Mouse (Mus musculus) brown adipose tissue, adult 24 weeks (tissue): ENCODE data around the gene Ero1lb. TPM values are rescaled to one million over a fixed set of nuclear protein-coding genes. Genes with fewer than 3 reads are reported as not detected.
"Not testable (repeated sequence)": the region's sequence is repeated elsewhere in the genome, so short reads cannot be mapped to it uniquely, and the experiment has no call there.

Source experiments
- H3K27ac ChIP-seq: fragments of 200-500 bp; replicated peaks from 2 replicates; pipeline ENCODE4 v1.5.1; 2012; ENCODE audit warnings: low read depth, mild to moderate bottlenecking, low read length
- H3K4me1 ChIP-seq: fragments of 200-500 bp; 2 replicates; pipeline ENCODE4 v1.6.1; 2012; ENCODE audit warnings: low read length, mixed read lengths; ENCODE audit not compliant: control insufficient read depth, insufficient read depth, insufficient read length
- H3K4me3 ChIP-seq: fragments of 200-500 bp; 2 replicates; pipeline ENCODE4 v1.5.1; 2012; ENCODE audit warnings: low read depth, mild to moderate bottlenecking, low read length, moderate library complexity; ENCODE audit not compliant: insufficient read depth
- polyA plus RNA-seq: library from polyadenylated mRNA; stranded (reverse); fragments of >200 nt; gene quantifications from 2 replicates; pipeline ENCODE4 v1.2.4, GENCODE M21; 2012; ENCODE audit not compliant: missing spikeins, insufficient read depth, insufficient read length

The Ero1lb gene
- polyA plus RNA-seq, 1 experiment, result 2.9 TPM

- H3K27ac ChIP-seq, H3K4me3 ChIP-seq, H3K4me1 ChIP-seq: not testable (repeated sequence)
Measured at GRCm38 (mm10) chr13:12619808-12620207, 54.1 kb downstream of the Ero1lb start.

DNA sequence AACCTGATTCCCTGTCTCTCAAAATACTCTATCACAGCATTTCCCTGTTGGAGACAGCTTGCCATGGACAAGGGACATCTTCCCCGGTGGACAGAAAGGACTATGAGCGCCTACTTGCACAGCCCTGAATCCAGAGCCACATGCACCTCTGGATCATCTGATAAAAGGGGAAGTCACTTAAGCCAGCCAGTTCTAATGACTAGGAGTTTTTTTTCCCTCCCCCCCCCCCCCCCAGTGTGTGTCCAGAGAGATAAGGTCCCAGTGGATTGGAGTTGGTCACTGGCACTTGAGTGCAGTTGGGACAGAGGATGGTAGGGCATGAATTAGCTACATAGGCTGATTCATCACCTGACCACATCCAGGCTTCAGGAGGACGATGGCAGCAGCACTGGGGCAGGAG, 60.4 kb downstream of the Ero1lb start:
- not testable (repeated sequence) for H3K27ac ChIP-seq, H3K4me3 ChIP-seq, H3K4me1 ChIP-seq

- H3K4me3 ChIP-seq, H3K4me1 ChIP-seq, H3K27ac ChIP-seq: not testable (repeated sequence)
Measured at GRCm38 (mm10) chr13:12627746-12628145, 62.1 kb downstream of the Ero1lb start.

DNA sequence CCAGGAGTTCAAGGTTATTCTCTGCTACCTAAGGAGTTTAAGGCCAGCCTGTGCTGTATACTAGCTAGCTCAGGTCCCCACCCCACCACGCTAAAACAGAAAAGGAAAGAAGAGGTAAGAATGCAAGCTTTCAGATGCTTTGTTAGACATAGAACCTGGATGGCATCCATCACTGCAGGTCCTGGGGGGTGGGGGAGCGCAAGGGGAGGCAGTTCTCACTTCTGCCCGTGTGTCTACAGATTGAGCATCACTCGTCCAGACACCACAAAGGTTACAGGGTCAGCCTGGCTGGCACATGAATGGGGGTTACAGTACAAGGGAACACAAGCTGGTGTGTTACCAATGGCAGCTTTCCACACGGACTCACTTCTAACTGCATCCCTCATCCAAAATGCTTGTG, 62.5 kb downstream of the Ero1lb start:
- not testable (repeated sequence) for H3K4me1 ChIP-seq, H3K4me3 ChIP-seq, H3K27ac ChIP-seq

DNA sequence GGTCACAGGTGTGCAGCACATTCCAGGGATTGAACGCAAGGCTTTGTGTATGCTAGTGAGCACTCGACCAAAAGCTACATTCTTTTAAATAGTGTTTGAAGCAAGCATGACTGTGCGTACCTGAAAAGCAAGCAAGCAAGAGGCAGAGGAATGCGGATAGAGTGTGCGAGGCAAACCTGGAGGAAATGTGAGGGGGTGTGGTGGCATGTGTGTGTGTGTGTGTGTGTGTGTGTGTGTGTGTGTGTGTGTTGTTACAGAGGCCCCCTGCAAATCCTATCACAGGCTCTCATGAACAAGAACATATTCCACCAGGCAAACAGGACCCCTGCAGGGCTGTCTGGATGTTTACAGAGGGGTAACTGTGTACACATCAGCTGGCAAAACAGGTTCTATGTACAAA, 64.6 kb downstream of the Ero1lb start:
- H3K4me1 ChIP-seq, H3K27ac ChIP-seq, H3K4me3 ChIP-seq: not testable (repeated sequence)

DNA sequence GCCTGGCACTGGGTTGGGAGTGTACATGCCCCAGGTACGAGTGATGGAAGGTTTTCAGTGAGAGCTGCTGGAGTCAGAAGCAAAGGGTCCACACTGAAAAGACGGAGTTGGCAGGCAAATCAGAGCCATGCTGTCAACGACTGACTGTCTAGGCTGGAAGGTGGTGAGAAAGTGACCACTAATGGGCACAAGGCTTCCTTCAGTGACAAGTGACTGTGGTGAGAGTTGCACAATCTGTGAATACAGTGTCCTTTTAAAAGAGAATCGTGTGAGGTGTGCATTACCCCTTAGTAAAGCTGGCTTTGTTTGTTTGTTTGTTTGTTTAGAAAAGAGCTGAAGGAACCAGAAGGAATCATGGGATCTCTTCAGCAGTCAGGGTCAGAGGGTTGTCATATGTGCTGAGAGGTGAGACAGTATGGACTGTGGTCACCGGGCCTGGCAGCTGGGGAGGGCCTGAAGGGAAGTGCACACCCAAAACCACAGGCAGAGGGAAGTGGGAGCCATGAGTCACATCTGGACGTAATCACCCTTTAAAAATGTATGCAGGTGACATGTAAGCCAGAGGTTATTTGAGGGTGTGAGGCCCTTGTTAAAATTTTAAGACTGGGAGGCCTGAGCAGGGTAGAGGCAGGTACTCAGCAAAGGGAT, 69.4 kb downstream of the Ero1lb start:
- not testable (repeated sequence) for H3K4me3 ChIP-seq, H3K4me1 ChIP-seq, H3K27ac ChIP-seq

GRCm38 (mm10) chr13:12642795-12643194, 77.1 kb downstream of the Ero1lb start:
- H3K4me1 ChIP-seq, H3K27ac ChIP-seq: not testable (repeated sequence)

DNA sequence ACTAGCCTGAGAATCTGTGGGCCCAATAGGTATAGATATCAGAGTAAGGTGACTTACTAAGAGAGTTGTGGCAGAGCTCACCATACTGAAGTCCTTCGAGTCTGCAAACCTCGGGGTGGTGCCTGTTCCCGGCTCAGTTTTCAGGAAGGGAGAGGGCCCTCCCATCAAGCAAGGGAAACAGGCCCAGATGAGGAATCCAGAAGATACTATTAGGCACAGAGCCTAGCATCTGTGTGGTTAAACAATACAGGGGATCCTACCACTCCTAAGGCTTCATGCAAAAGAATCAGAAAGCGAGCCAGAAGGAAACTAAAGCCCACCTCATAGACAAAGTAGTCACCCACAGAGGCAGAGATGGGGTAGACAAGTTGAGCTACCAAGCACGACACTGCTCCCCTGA, 81.0 kb downstream of the Ero1lb start:
- H3K4me3 ChIP-seq, H3K27ac ChIP-seq: not testable (repeated sequence)

More at GRCm38 (mm10) chr13:12642795-12643194, 77.1 kb downstream of the Ero1lb start:
- H3K4me3 ChIP-seq, result not testable (repeated sequence)

GRCm38 (mm10) chr13:12650020-12650876, 84.6 kb downstream of the Ero1lb start:
- H3K4me1 ChIP-seq, result not testable (repeated sequence)
- Histone ChIP-seq H3K27ac (peak overlapping the region; percentile 37), H3K4me3 (peak overlapping the region; percentile 66)

More for the DNA sequence above, 81.0 kb downstream of the Ero1lb start:
- not testable (repeated sequence) for H3K4me1 ChIP-seq

DNA sequence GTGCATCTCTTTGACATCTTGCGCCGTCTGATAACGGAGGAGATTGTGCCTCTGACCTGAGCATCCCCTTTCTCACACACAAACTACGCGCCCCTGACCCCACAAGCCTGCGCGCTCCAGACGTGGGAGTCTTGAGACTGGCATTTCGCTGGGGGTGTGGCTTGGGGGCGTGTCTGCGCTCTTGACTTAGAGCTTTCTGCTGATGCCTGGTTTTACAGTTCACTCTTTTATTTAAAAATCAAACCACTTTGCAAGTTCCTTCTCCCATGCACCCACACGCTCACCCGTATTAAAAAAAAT, 85.2 kb downstream of the Ero1lb start:
- not testable (repeated sequence) for H3K4me1 ChIP-seq, H3K27ac ChIP-seq
- H3K4me3 ChIP-seq, result peak overlapping the region; percentile 48

Other genes starting within 250 kb of the Ero1lb start
- 7.2 and 17.7 TPM in 2 replicates for gene Actn2, start 225.1 kb upstream of the Ero1lb start, polyA plus RNA-seq
- gene Heatr1, start 170.8 kb upstream of the Ero1lb start, polyA plus RNA-seq, result 6.4 and 8.1 TPM in 2 replicates
- 29.8 and 36.4 TPM in 2 replicates for gene Lgals8, start 100.9 kb upstream of the Ero1lb start, polyA plus RNA-seq
- gene Edaradd, start 45.4 kb upstream of the Ero1lb start, polyA plus RNA-seq, result not detected in 2 replicates
- gene Prl2c3, start 234.2 kb downstream of the Ero1lb start, polyA plus RNA-seq, result not detected in 2 replicates